Mouse (Mus musculus) olfactory bulb, adult 2 months (tissue): ENCODE data around the gene Ankrd40.

Experiments
- CTCF ChIP-seq: fragments of 200-500 bp; IDR thresholded peaks from 2 replicates; pipeline ENCODE4 v1.5.1; 2012; ENCODE audit warnings: low read depth, mild to moderate bottlenecking, low read length, moderate library complexity; ENCODE audit not compliant: insufficient read depth
- POLR2A ChIP-seq: fragments of 200-500 bp; IDR thresholded peaks from 2 replicates; pipeline ENCODE4 v1.6.1; 2012; ENCODE audit warnings: mild to moderate bottlenecking, low read depth, low read length, moderate library complexity; ENCODE audit not compliant: insufficient read depth

DNA sequence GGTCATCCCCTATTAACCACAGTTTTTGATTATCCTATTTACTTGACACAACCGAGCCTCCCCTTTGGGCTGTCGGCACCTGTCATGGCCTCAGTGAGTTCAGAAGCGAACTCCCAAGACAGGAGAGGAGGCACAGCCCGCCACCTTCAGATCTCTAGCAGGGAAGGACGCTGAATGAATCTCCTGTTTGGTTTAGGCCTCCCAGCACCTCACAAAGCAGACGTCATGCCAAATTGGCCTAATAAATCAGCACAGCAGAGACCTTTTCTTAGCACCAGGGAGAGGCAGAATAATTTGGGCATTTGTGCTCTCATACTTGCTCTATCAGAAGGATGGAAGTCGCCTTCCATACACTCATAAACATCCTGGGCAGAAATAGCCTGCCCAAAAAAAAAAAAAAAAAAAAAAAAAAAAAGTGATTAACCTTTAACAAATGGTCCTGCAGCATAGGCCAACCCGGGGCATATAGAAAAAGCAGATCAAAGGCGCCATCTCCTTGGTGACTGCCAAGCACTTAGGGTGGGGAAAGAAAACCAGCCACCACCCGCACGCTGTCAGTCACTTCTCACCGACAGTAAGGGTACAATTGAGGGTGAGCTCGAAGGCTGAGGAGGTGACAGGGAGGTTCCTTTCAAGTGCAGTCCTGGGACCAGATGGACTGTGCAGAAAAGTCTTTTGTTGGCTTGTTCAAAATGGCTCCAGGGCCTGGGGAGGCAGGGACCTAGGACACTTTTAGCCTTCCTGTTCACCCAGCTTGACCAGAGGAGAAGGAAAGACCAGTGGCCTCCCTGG lies 14.5 kb downstream of the Ankrd40 start:
- TF ChIP-seq CTCF: no peak
- TF ChIP-seq POLR2A: no peak
